Mouse (Mus musculus) gastrocnemius, adult 8-10 months (tissue): ENCODE data around the gene AC161166.1. TPM values are rescaled to one million over a fixed set of nuclear protein-coding genes. Genes with fewer than 3 reads are reported as not detected.

ENCODE experiments used
- DNase-seq, 2 experiments: peaks; one replicate each; pipeline ENCODE4 v3.0.0; 2022; ENCODE audit warnings: low spot score in 2 of 2
- total RNA-seq, 4 experiments: library from RNA; stranded (reverse); gene quantifications; 2 replicates each; pipeline ENCODE4 v1.2.4; 2022

Gene AC161166.1
- total RNA-seq, 4 experiments from 2014 or later = not detected

- DNase-seq = no peak
Observed at GRCm38 (mm10) chr7:24462388-24463319, 49.6 kb downstream of the AC161166.1 start, which contains the start of gene Plaur. Plaur (plus strand) TSS chr7:24462484.

GRCm38 (mm10) chr7:24461376-24462051 lies 50.7 kb downstream of the AC161166.1 start:
- no peak for DNase-seq

Other genes starting within 250 kb of the AC161166.1 start
- gene Zfp93, start 242.0 kb downstream of the AC161166.1 start, total RNA-seq = 1 to 10 TPM; 5.9 to 6.9 (median 6.2) TPM
- gene Zfp61, start 211.2 kb downstream of the AC161166.1 start, total RNA-seq = 1 to 10 TPM; 2.8 to 4.9 (median 3.3) TPM
- gene Zfp94, start 195.8 kb downstream of the AC161166.1 start, total RNA-seq = 1 to 10 TPM; 1.7 to 3.1 (median 2.9) TPM
- not detected for gene Tescl, start 178.5 kb downstream of the AC161166.1 start, total RNA-seq
- not detected for gene Lypd5, start 163.3 kb downstream of the AC161166.1 start, total RNA-seq
- under 1 TPM; 0.17 to 0.74 (median 0.24) TPM for gene Kcnn4, start 142.2 kb downstream of the AC161166.1 start, total RNA-seq
- 10 to 100 TPM in 2 of 4 experiments, 1 to 10 TPM in 2; 8.8 to 10.4 (median 9.9) TPM for gene Smg9, start 112.8 kb downstream of the AC161166.1 start, total RNA-seq
- gene Irgc1, start 60.2 kb downstream of the AC161166.1 start, total RNA-seq = not detected
- gene Plaur, start 50.0 kb downstream of the AC161166.1 start, total RNA-seq = under 1 TPM; 0.41 to 0.92 (median 0.63) TPM
- 1 to 10 TPM in 3 of 4 experiments, under 1 TPM in 1; 0.87 to 3.6 (median 1.8) TPM for gene Cadm4, start 30.4 kb downstream of the AC161166.1 start, total RNA-seq
- gene Zfp428, start 5.4 kb downstream of the AC161166.1 start, total RNA-seq = 1 to 10 TPM; 2.5 to 5.2 (median 4.0) TPM
- 10 to 100 TPM; 10.9 to 15.8 (median 12.7) TPM for gene Irgq, start 18.2 kb upstream of the AC161166.1 start, total RNA-seq
- gene Pinlyp, start 33.7 kb upstream of the AC161166.1 start, total RNA-seq = not detected
- gene Xrcc1, start 33.8 kb upstream of the AC161166.1 start, total RNA-seq = 10 to 100 TPM; 16.1 to 22.1 (median 17.3) TPM
- 10 to 100 TPM; 23.1 to 30.0 (median 24.6) TPM for gene Ethe1, start 75.1 kb upstream of the AC161166.1 start, total RNA-seq
- gene Zfp575, start 75.2 kb upstream of the AC161166.1 start, total RNA-seq = under 1 TPM in 1 of 4 experiments, not detected in 3; 0.10 TPM
- under 1 TPM; 0.27 to 0.75 (median 0.61) TPM for gene Phldb3, start 98.3 kb upstream of the AC161166.1 start, total RNA-seq
- not detected for gene Lypd3, start 124.1 kb upstream of the AC161166.1 start, total RNA-seq
- gene Tex101, start 164.2 kb upstream of the AC161166.1 start, total RNA-seq = not detected
- not detected for gene BC049730, start 196.8 kb upstream of the AC161166.1 start, total RNA-seq
- gene Gm4763, start 214.5 kb upstream of the AC161166.1 start, total RNA-seq = not detected
- not detected for gene Cd177, start 247.9 kb upstream of the AC161166.1 start, total RNA-seq